In the genomic region with DNA sequence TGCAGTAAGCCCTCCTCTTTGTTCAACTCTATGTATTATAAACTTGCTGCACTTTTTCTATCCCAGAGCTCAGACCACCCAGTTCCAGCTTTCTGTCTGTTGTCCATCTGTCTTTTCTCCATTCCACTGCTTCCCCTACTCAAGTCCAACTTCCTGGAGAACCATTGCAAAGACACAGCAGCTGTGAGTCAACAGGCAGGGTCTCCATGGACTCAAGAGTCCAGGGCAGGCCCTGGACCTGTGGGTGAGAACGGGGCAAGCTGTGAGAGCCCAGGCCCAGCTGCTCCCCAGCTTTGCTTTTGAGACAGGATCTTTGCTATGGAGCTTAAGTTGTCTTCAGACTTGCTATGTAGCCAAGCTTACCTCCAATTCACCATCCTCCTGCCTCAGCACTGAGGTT, we compare ENCODE assay signal across 28 mouse cellular contexts.
DNase-seq lines count a peak whose midpoint lies in the region; ATAC-seq and TF ChIP-seq lines count a peak whose summit lies in the region.
"Had no signal": no experiment of that assay in that cellular context is flagged by ENCODE, and none has a peak within 500 bp of the region (broad histone marks: within the 10 kb centered on the region; RNA-seq: fewer than 3 reads in every experiment).

No protein-coding gene starts in this region.

- H3K9ac ChIP-seq in heart, postnatal 0 days (replicated peaks; ENCODE audit: low read depth, low read length) = no peak overlapping the region
- H3K9ac ChIP-seq in heart, embryonic 12.5 days = no peak overlapping the region
- no peak overlapping the region for H3K9ac ChIP-seq in lung, postnatal 0 days (replicated peaks; ENCODE audit: low read depth)
- H3K9ac ChIP-seq: forebrain, embryonic 13.5 days; hindbrain, embryonic 13.5 days had no signal

- no peak for TF ChIP-seq CTCF in heart, postnatal 0 days (IDR thresholded peaks at IDR 0.05; ENCODE audit: low read depth)
- no peak for TF ChIP-seq CTCF in lung, postnatal 0 days (IDR thresholded peaks at IDR 0.05)
- no peak for TF ChIP-seq CTCF in testis, adult 2 months (IDR thresholded peaks at IDR 0.05; ENCODE audit: control insufficient read depth, insufficient read depth, insufficient replicate concordance, low read depth, low read length)

- WGBS in heart, postnatal 0 days = 100% methylated on average over 1 of the region's 1 CpGs
- WGBS in heart, embryonic 12.5 days = 88% methylated on average over 1 of the region's 1 CpGs
- 72% methylated on average over 1 of the region's 1 CpGs for WGBS in lung, postnatal 0 days

- H3K4me1 ChIP-seq in heart, postnatal 0 days (ENCODE audit: control insufficient read depth, insufficient read depth) = peaks cover 53% of the 10 kb centered on the region
- peaks cover 96% of the 10 kb centered on the region for H3K4me1 ChIP-seq in heart, embryonic 12.5 days (replicated peaks)
- H3K4me1 ChIP-seq in lung, postnatal 0 days (ENCODE audit: insufficient read depth, low read depth, low read length) = peaks cover 52% of the 10 kb centered on the region
- peaks cover 3% of the 10 kb centered on the region; the same call in 1 of the 2 replicates for H3K4me1 ChIP-seq in testis, adult 2 months (ENCODE audit: control insufficient read depth, insufficient read depth, low read length)

- TF ChIP-seq EP300 in heart, postnatal 0 days (IDR thresholded peaks at IDR 0.05; ENCODE audit: low read depth) = no peak
- TF ChIP-seq EP300 in lung, postnatal 0 days (IDR thresholded peaks at IDR 0.05) = no peak

- no peak overlapping the region for H3K27ac ChIP-seq in heart, postnatal 0 days (ENCODE audit: low read depth)
- no peak overlapping the region for H3K27ac ChIP-seq in heart, embryonic 12.5 days (ENCODE audit: poor library complexity, severe bottlenecking)
- peak overlapping the region; percentile 78 for H3K27ac ChIP-seq in lung, postnatal 0 days (ENCODE audit: low read length)
- H3K27ac ChIP-seq in testis, adult 2 months (ENCODE audit: control insufficient read depth, insufficient read depth, low read depth, low read length) = peak overlapping the region; percentile 64
- H3K27ac ChIP-seq: forebrain, embryonic 13.5 days; gastrocnemius, adult 2 months had no signal

- no peak for TF ChIP-seq POLR2A in testis, adult 2 months (IDR thresholded peaks at IDR 0.05; ENCODE audit: control insufficient read depth, low read depth, low read length)

- H3K9me3 ChIP-seq in heart, postnatal 0 days (replicated peaks; ENCODE audit: control insufficient read depth, low read length) = no peaks in the 10 kb centered on the region
- no peaks in the 10 kb centered on the region for H3K9me3 ChIP-seq in heart, embryonic 12.5 days (replicated peaks)
- H3K9me3 ChIP-seq in lung, postnatal 0 days (ENCODE audit: low read length) = no peaks in the 10 kb centered on the region
- H3K9me3 ChIP-seq: forebrain, embryonic 10.5 days; forebrain, embryonic 13.5 days; G1E; hindbrain, embryonic 10.5 days; hindbrain, embryonic 13.5 days had no signal

- peaks cover 7% of the 10 kb centered on the region for H3K36me3 ChIP-seq in heart, postnatal 0 days (replicated peaks; ENCODE audit: control insufficient read depth, insufficient read depth, low read length)
- H3K36me3 ChIP-seq in heart, embryonic 12.5 days = peaks cover 67% of the 10 kb centered on the region
- H3K36me3 ChIP-seq in lung, postnatal 0 days (ENCODE audit: insufficient read depth, low read length) = peaks cover 4% of the 10 kb centered on the region; the same call in 1 of the 2 replicates
- H3K36me3 ChIP-seq in testis, adult 2 months (ENCODE audit: control insufficient read depth, insufficient read depth, low read length) = peaks cover 1% of the 10 kb centered on the region; the same call in 1 of the 2 replicates

- H3K4me3 ChIP-seq in heart, postnatal 0 days (ENCODE audit: low read depth, low read length) = no peak overlapping the region
- no peak overlapping the region for H3K4me3 ChIP-seq in heart, embryonic 12.5 days
- H3K4me3 ChIP-seq in lung, postnatal 0 days (ENCODE audit: low read depth, low read length) = no peak overlapping the region
- H3K4me3 ChIP-seq in testis, adult 2 months (ENCODE audit: control insufficient read depth, low read depth, low read length) = peak overlapping the region; percentile 36
- H3K4me3 ChIP-seq: forebrain, embryonic 10.5 days; forebrain, embryonic 13.5 days; gastrocnemius, adult 2 months; hindbrain, embryonic 10.5 days; hindbrain, embryonic 13.5 days had no signal

- H3K27me3 ChIP-seq in heart, postnatal 0 days (ENCODE audit: control insufficient read depth, insufficient read depth, low read length) = no peaks in the 10 kb centered on the region
- H3K27me3 ChIP-seq in heart, embryonic 12.5 days (replicated peaks) = no peaks in the 10 kb centered on the region
- H3K27me3 ChIP-seq in lung, postnatal 0 days (replicated peaks; ENCODE audit: insufficient read depth, low read length) = no peaks in the 10 kb centered on the region
- no peaks in the 10 kb centered on the region for H3K27me3 ChIP-seq in testis, adult 2 months (ENCODE audit: control insufficient read depth, insufficient read depth, low read length)
- H3K27me3 ChIP-seq: CH12.LX; forebrain, embryonic 13.5 days; hindbrain, embryonic 13.5 days; Patski had no signal

- peak; percentile 4 for DNase-seq in heart, postnatal 0 days (ENCODE audit: low spot score)
- peak; percentile 51 for DNase-seq in kidney, postnatal 10 days
- DNase-seq in kidney, adult 11 months = no peak
- DNase-seq in lung, postnatal 0 days (ENCODE audit: low spot score) = peak; percentile 66
- no peak for DNase-seq in lung, adult 18-20 months
- DNase-seq in testis, postnatal 10 days (ENCODE audit: low spot score) = no peak
- DNase-seq: adrenal gland, postnatal 10 days; adrenal gland, postnatal 36 days; B cell, adult 2 months; cerebellum, adult 18-20 months; cerebellum, adult 9-10 months; cerebellum, postnatal 14 days; gastrocnemius, adult 2 months; gastrocnemius, postnatal 14 days; heart, adult 11 months; heart, postnatal 10 days; heart, postnatal 36 days had no signal

- no peak overlapping the region for H3K4me2 ChIP-seq in heart, postnatal 0 days (ENCODE audit: low read depth, low read length)
- no peak overlapping the region for H3K4me2 ChIP-seq in heart, embryonic 12.5 days
- H3K4me2 ChIP-seq in lung, postnatal 0 days (replicated peaks; ENCODE audit: low read depth, low read length) = no peak overlapping the region
- H3K4me2 ChIP-seq: forebrain, embryonic 13.5 days; hindbrain, embryonic 13.5 days had no signal

- ATAC-seq in heart, postnatal 0 days (ENCODE audit: insufficient read depth, low read depth) = no peak
- no peak for ATAC-seq in heart, embryonic 12.5 days (ENCODE audit: insufficient number of reproducible peaks, low FRiP score)
- peak; percentile 37 for ATAC-seq in lung, postnatal 0 days
- ATAC-seq: forebrain, embryonic 13.5 days; forebrain, embryonic 16.5 days; hindbrain, embryonic 16.5 days; Patski had no signal

Comparison
In these comparisons a context has a peak if more than half of its experiments do, and no peak if none do; other contexts are left out.
1. DNase-seq: peak in heart, postnatal 0 days (single experiment), kidney, postnatal 10 days (single experiment) and lung, postnatal 0 days (single experiment); none in kidney, adult 11 months (single experiment), lung, adult 18-20 months (0 of 2) and testis, postnatal 10 days (single experiment).
2. H3K27ac ChIP-seq: peak in lung, postnatal 0 days (single experiment) and testis, adult 2 months (single experiment); none in heart, postnatal 0 days (single experiment) and heart, embryonic 12.5 days (single experiment).